Mouse (Mus musculus) midbrain, embryonic 16.5 days (tissue): ENCODE measurements at regions not wholly inside any gene's neighbourhood (a gene's known extent, or its start where the extent isn't known, plus 50 kb on each side); places are given as distances from the start of the nearest gene placed in this dataset.
"Not testable (repeated sequence)": the region's sequence is repeated elsewhere in the genome, so short reads cannot be mapped to it uniquely, and the experiment has no call there.

ENCODE experiments used
- ATAC-seq: fragments of 200-750 bp; cut with Nextera tagmentation; 2 replicates; pipeline ENCODE4 v1.8.0; 2017; ENCODE audit warnings: moderate TSS enrichment
- H3K27ac ChIP-seq: fragments of 300-500 bp; sonication (generic); 2 replicates; pipeline ENCODE4 v1.5.1; 2014; ENCODE audit warnings: mild to moderate bottlenecking, low read length, mixed read lengths
- H3K27me3 ChIP-seq: fragments of 300-500 bp; sonication (generic); 2 replicates; pipeline ENCODE4 v1.6.1; 2014; ENCODE audit warnings: low read depth, low read length, mixed read lengths; ENCODE audit not compliant: control insufficient read depth, insufficient read depth
- H3K36me3 ChIP-seq: fragments of 300-500 bp; sonication (generic); 2 replicates; pipeline ENCODE4 v1.6.1; 2014; ENCODE audit warnings: mild to moderate bottlenecking, low read length, moderate library complexity, mixed read lengths; ENCODE audit not compliant: control insufficient read depth, insufficient read depth
- H3K4me1 ChIP-seq: fragments of 300-500 bp; sonication (generic); 2 replicates; pipeline ENCODE4 v1.6.1; 2014; ENCODE audit warnings: mild to moderate bottlenecking, low read length, mixed read lengths; ENCODE audit not compliant: control insufficient read depth, insufficient read depth
- H3K4me2 ChIP-seq: fragments of 300-500 bp; sonication (generic); 2 replicates; pipeline ENCODE4 v1.6.1; 2014; ENCODE audit warnings: mild to moderate bottlenecking, low read length, mixed read lengths
- H3K4me3 ChIP-seq: fragments of 300-500 bp; sonication (generic); 2 replicates; pipeline ENCODE4 v1.5.1; 2014; ENCODE audit warnings: low read depth, mild to moderate bottlenecking, low read length, moderate library complexity, mixed read lengths
- H3K9ac ChIP-seq: fragments of 300-500 bp; sonication (generic); 2 replicates; pipeline ENCODE4 v1.6.1; 2014; ENCODE audit warnings: low read depth, low read length, mixed read lengths
- H3K9me3 ChIP-seq: fragments of 300-500 bp; sonication (generic); replicated peaks from 2 replicates; pipeline ENCODE4 v1.6.1; 2014; ENCODE audit warnings: mild to moderate bottlenecking, low read length, mixed read lengths; ENCODE audit not compliant: control insufficient read depth, poor library complexity, severe bottlenecking
- WGBS: fragments of 180-500 bp; shearing (Covaris S2); extraction: QIAGEN DNeasy Blood & Tissue Kit; methylation state at CpG from one replicate; pipeline ENCODE4 v1.1.7; 2014; 5-methylcytosine and 5-hydroxymethylcytosine counted together

DNA sequence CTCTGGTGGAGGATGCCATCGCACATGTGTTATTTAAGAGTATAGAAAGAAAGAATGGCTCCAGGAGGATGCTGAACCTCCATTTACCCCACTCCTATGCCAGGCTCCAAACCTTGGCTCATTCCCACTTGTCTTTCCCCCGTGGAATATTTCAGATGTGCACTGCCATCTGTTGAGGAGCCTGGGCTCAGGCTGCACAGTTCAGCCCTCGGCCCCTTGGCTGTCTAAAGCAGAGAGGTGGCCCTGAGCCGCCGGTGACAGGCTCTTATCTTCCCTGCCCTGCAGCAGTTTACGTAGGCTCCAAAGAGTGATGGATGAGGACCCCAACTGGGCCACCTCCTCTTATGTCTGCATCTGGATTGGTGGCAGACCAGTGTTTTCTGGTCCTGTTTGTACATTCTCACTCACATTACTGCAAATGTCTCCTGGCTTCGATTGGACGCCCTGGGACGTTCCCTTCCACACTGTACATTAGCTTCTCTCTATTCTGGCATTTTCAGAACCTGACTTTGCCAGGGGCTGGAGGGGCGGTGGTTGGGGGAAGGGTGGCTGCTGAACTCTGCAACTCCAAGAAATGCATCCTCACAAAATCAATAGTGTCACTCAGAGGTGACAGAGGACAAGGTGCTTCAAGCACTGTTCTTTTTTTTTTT is 447.3 kb upstream of the Clint1 start:
- H3K27me3 ChIP-seq, result no peaks in the 10 kb centered on the region
- H3K4me3 ChIP-seq, result no peak overlapping the region
- H3K9ac ChIP-seq, result no peak overlapping the region
- H3K36me3 ChIP-seq, result no peaks in the 10 kb centered on the region
- H3K27ac ChIP-seq, result no peak overlapping the region
- 84% methylated on average over 10 of the region's 10 CpGs for WGBS
- no peak overlapping the region for H3K4me2 ChIP-seq
- no peaks in the 10 kb centered on the region for H3K4me1 ChIP-seq
- no peak for ATAC-seq
- H3K9me3 ChIP-seq, result no peaks in the 10 kb centered on the region

DNA sequence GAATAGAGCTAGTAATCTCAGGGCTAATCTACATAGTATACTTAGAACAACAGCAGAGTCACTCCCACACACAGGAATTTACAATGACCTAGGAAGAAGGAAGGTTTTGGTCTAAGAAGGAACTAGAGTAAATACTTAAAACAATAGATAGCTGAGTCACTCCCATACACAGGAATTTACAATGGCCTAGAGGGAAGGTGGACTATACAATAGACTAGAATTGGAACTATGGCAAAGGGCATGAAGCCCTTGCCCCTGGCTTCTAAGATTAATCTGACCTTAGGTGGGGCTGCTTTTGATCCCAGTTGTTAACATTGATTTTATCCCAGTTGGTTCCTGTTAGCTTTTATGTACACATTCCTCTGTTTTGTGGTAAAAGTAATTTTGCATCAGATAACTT is 427.8 kb upstream of the Clint1 start:
- H3K4me3 ChIP-seq, H3K9ac ChIP-seq, H3K36me3 ChIP-seq, H3K9me3 ChIP-seq, H3K27ac ChIP-seq, H3K4me2 ChIP-seq, H3K4me1 ChIP-seq, ATAC-seq, H3K27me3 ChIP-seq: not testable (repeated sequence)

- no peak for ATAC-seq
- no peak overlapping the region for H3K4me2 ChIP-seq
These were observed 410.7 kb upstream of the Clint1 start for GRCm38 (mm10) chr11:45440937-45441720.

GRCm38 (mm10) chr11:45446512-45446911 is 405.3 kb upstream of the Clint1 start:
- Histone ChIP-seq H3K9me3 (no peaks in the 10 kb centered on the region), H3K27me3 (no peaks in the 10 kb centered on the region), H3K27ac (no peak overlapping the region), H3K36me3 (no peaks in the 10 kb centered on the region), H3K4me2 (no peak overlapping the region), H3K9ac (no peak overlapping the region), H3K4me1 (no peaks in the 10 kb centered on the region), H3K4me3 (no peak overlapping the region)
- ATAC-seq, result no peak
- WGBS, result 91% methylated on average over 2 of the region's 2 CpGs

More at GRCm38 (mm10) chr11:45440937-45441720, 410.7 kb upstream of the Clint1 start:
- no peak overlapping the region for H3K27ac ChIP-seq
- no peaks in the 10 kb centered on the region for H3K4me1 ChIP-seq
- no peaks in the 10 kb centered on the region for H3K9me3 ChIP-seq
- 64% methylated on average over 3 of the region's 3 CpGs for WGBS
- no peaks in the 10 kb centered on the region for H3K27me3 ChIP-seq
- no peak overlapping the region for H3K9ac ChIP-seq
- H3K36me3 ChIP-seq, result no peaks in the 10 kb centered on the region
- H3K4me3 ChIP-seq, result no peak overlapping the region

GRCm38 (mm10) chr11:45454234-45454633 is 397.6 kb upstream of the Clint1 start:
- Histone ChIP-seq H3K27ac (no peak overlapping the region), H3K4me1 (0 out of 2 replicates have a peak, but pooled peaks cover 2% of the 10 kb centered on the region), H3K9me3 (no peaks in the 10 kb centered on the region), H3K4me3 (no peak overlapping the region), H3K27me3 (no peaks in the 10 kb centered on the region), H3K9ac (no peak overlapping the region), H3K4me2 (no peak overlapping the region), H3K36me3 (no peaks in the 10 kb centered on the region)
- ATAC-seq, result peak; percentile 25; the same call in 1 of the 2 replicates
- 52% methylated on average over 5 of the region's 5 CpGs for WGBS

GRCm38 (mm10) chr11:45454933-45455332 is 396.9 kb upstream of the Clint1 start:
- no peaks in the 10 kb centered on the region for H3K27me3 ChIP-seq
- H3K36me3 ChIP-seq, result no peaks in the 10 kb centered on the region
- H3K4me2 ChIP-seq, result no peak overlapping the region
- no peak overlapping the region for H3K27ac ChIP-seq
- H3K9me3 ChIP-seq, result no peaks in the 10 kb centered on the region
- H3K4me1 ChIP-seq, result 0 out of 2 replicates have a peak, but pooled peaks cover 2% of the 10 kb centered on the region
- WGBS, result 70% methylated on average over 3 of the region's 3 CpGs
- ATAC-seq, result peak; percentile 76
- H3K4me3 ChIP-seq, result no peak overlapping the region
- H3K9ac ChIP-seq, result no peak overlapping the region

DNA sequence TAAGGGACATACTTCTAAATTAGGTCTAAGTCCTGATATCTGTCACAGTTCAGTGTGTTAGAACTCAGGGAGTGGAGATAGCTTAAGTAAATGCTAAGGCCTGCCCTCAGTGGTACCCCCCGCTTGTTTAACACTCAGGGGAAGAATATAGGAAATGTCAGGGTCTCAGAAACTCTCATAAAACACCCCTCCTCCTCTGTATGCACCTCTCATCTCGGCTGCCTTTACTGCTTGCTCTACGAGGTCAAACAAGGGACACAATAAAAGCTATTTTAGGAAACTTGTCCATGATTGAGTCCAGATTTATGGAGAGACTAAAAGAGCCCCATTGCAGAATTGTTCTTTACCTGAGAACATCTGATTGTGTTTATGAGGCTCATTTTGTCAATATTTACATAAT is 395.1 kb upstream of the Clint1 start:
- Histone ChIP-seq H3K9ac (no peak overlapping the region), H3K27ac (no peak overlapping the region)
- ATAC-seq, result no peak

GRCm38 (mm10) chr11:45457597-45457996 is 394.3 kb upstream of the Clint1 start:
- no peak overlapping the region for H3K27ac ChIP-seq
- no peak overlapping the region for H3K4me2 ChIP-seq
- H3K4me1 ChIP-seq, result 0 out of 2 replicates have a peak, but pooled peaks cover 2% of the 10 kb centered on the region
- H3K9me3 ChIP-seq, result no peaks in the 10 kb centered on the region
- 64% methylated on average over 4 of the region's 4 CpGs for WGBS
- H3K36me3 ChIP-seq, result no peaks in the 10 kb centered on the region
- H3K9ac ChIP-seq, result no peak overlapping the region
- no peak overlapping the region for H3K4me3 ChIP-seq
- H3K27me3 ChIP-seq, result no peaks in the 10 kb centered on the region
- ATAC-seq, result no peak

More for the DNA sequence above, 395.1 kb upstream of the Clint1 start:
- H3K27me3 ChIP-seq, result no peaks in the 10 kb centered on the region
- 82% methylated on average over 3 of the region's 3 CpGs for WGBS
- H3K9me3 ChIP-seq, result no peaks in the 10 kb centered on the region
- H3K4me1 ChIP-seq, result 0 out of 2 replicates have a peak, but pooled peaks cover 2% of the 10 kb centered on the region
- H3K4me3 ChIP-seq, result no peak overlapping the region
- no peaks in the 10 kb centered on the region for H3K36me3 ChIP-seq
- no peak overlapping the region for H3K4me2 ChIP-seq
